Mouse (Mus musculus): ENCODE measurements around the gene Phactr3. TPM values are rescaled to one million over a fixed set of nuclear protein-coding genes. Genes with fewer than 3 reads are reported as not detected.

Phactr3 gene
- total and polyA plus RNA-seq, 3 experiments: not detected

DNA sequence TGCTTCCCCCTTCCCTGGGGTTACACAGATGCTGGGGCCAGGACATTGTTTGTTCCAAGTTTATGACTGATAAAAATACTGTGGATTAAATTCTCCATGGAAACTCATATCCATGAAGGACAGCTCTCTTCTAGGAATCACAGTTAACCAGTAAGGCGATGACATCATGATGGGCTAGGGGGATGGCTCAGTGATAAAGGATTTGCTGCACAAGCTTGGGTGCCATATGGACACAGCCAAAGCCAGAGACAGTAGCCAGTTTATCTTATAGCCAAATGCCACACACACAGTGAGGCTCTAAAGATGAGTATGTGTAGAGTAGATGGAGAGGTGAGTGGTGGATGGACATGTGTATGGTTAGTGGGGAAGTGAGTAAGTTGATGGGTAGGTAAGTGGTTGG lies 45.2 kb downstream of the Phactr3 start:
- Histone ChIP-seq H3K79me2 (ENCODE audit: control insufficient read depth, insufficient read depth, low read length, poor library complexity) (no peaks in the 10 kb centered on the region), H3K9me3 (replicated peaks; ENCODE audit: insufficient read depth, low read length) (no peaks in the 10 kb centered on the region), H3K4me1 (ENCODE audit: control insufficient read depth in 1 of 2, insufficient read depth in 2 of 2, low read length in 2 of 2) (no peaks in the 10 kb centered on the region)

GRCm38 (mm10) chr2:178165943-178166342 lies 47.2 kb downstream of the Phactr3 start:
- H3K36me3 ChIP-seq (ENCODE audit: control insufficient read depth in 1 of 2, insufficient read depth in 2 of 2, low read length in 2 of 2): no peaks in the 10 kb centered on the region
- H3K9ac ChIP-seq (ENCODE audit: control insufficient read depth, low read depth, low read length, poor library complexity, severe bottlenecking): no peak overlapping the region
- H3K27me3 ChIP-seq (ENCODE audit: control insufficient read depth in 1 of 2, insufficient read depth in 2 of 2, low read length in 2 of 2): no peaks in the 10 kb centered on the region
- no peaks in the 10 kb centered on the region for H3K4me1 ChIP-seq (ENCODE audit: control insufficient read depth in 1 of 2, insufficient read depth in 2 of 2, low read length in 2 of 2)
- H3K4me3 ChIP-seq (ENCODE audit: control insufficient read depth in 1 of 2, insufficient read depth in 1 of 2, low read depth in 2 of 2, low read length in 2 of 2): no peak overlapping the region
- no peaks in the 10 kb centered on the region for H3K9me3 ChIP-seq (replicated peaks; ENCODE audit: insufficient read depth, low read length)
- H3K27ac ChIP-seq (ENCODE audit: control insufficient read depth, low read depth, low read length): no peak overlapping the region
- TF ChIP-seq EP300 (IDR thresholded peaks at IDR 0.05; ENCODE audit: low read depth in 1 of 2, low read length in 2 of 2) (no peak), MAFK (IDR thresholded peaks at IDR 0.05; ENCODE audit: borderline replicate concordance, low read depth, low read length) (no peak), CTCF (IDR thresholded peaks at IDR 0.05 in 2 of 3, conservative IDR thresholded peaks at IDR 0.05 in 1 of 3; ENCODE audit: control insufficient read depth in 1 of 3, insufficient read depth in 1 of 3, low read depth in 2 of 3, low read length in 3 of 3, poor library complexity in 1 of 3, severe bottlenecking in 1 of 3) (no peak), SIN3A (IDR thresholded peaks at IDR 0.05; ENCODE audit: low read length) (no peak), ZC3H11A (IDR thresholded peaks at IDR 0.05; ENCODE audit: low read depth, low read length) (no peak), KAT2A (conservative IDR thresholded peaks at IDR 0.05; ENCODE audit: low read depth, low read length) (no peak), RAD21 (IDR thresholded peaks at IDR 0.05; ENCODE audit: low read depth, low read length) (no peak)
- no peaks in the 10 kb centered on the region for H3K79me2 ChIP-seq (ENCODE audit: control insufficient read depth, insufficient read depth, low read length, poor library complexity)
- DNase-seq (ENCODE audit: low read depth, low spot score): no peak

More for the DNA sequence above, 45.2 kb downstream of the Phactr3 start:
- no peak overlapping the region for H3K9ac ChIP-seq (ENCODE audit: control insufficient read depth, low read depth, low read length, poor library complexity, severe bottlenecking)
- H3K36me3 ChIP-seq (ENCODE audit: control insufficient read depth in 1 of 2, insufficient read depth in 2 of 2, low read length in 2 of 2): no peaks in the 10 kb centered on the region
- H3K27me3 ChIP-seq (ENCODE audit: control insufficient read depth in 1 of 2, insufficient read depth in 2 of 2, low read length in 2 of 2): no peaks in the 10 kb centered on the region
- no peak overlapping the region for H3K4me3 ChIP-seq (ENCODE audit: control insufficient read depth in 1 of 2, insufficient read depth in 1 of 2, low read depth in 2 of 2, low read length in 2 of 2)
- H3K27ac ChIP-seq (ENCODE audit: control insufficient read depth, low read depth, low read length): no peak overlapping the region
- DNase-seq (ENCODE audit: low read depth, low spot score): no peak
- TF ChIP-seq KAT2A (conservative IDR thresholded peaks at IDR 0.05; ENCODE audit: low read depth, low read length) (no peak), E2F4 (IDR thresholded peaks at IDR 0.05; ENCODE audit: borderline replicate concordance, low read depth, low read length) (no peak), GATA1 (IDR thresholded peaks at IDR 0.05; ENCODE audit: low read depth, low read length) (no peak), RCOR1 (IDR thresholded peaks at IDR 0.05; ENCODE audit: low read depth, low read length) (no peak), ZMIZ1 (IDR thresholded peaks at IDR 0.05; ENCODE audit: low read depth, low read length) (no peak), TCF12 (IDR thresholded peaks at IDR 0.05; ENCODE audit: low read depth, low read length) (no peak), JUND (IDR thresholded peaks at IDR 0.05; ENCODE audit: low read depth, low read length) (no peak), EP300 (IDR thresholded peaks at IDR 0.05; ENCODE audit: low read depth in 1 of 2, low read length in 2 of 2) (no peak), MYC (IDR thresholded peaks at IDR 0.05; ENCODE audit: low read depth, low read length) (no peak), USF1 (IDR thresholded peaks at IDR 0.05; ENCODE audit: low read depth, low read length) (no peak), CHD1 (IDR thresholded peaks at IDR 0.05; ENCODE audit: low read depth, low read length) (no peak), ETS1 (IDR thresholded peaks at IDR 0.05; ENCODE audit: low read depth, low read length) (no peak), TBP (IDR thresholded peaks at IDR 0.05; ENCODE audit: low read depth, low read length) (no peak), ZC3H11A (IDR thresholded peaks at IDR 0.05; ENCODE audit: low read depth, low read length) (no peak)

Data from MEL (cell line).